Mouse (Mus musculus) T-helper 2 cell (primary cell): ENCODE measurements at regions not wholly inside any gene's neighbourhood (a gene's known extent, or its start where the extent isn't known, plus 50 kb on each side); places are given as distances from the start of the nearest gene placed in this dataset.

ENCODE experiments used
- in situ Hi-C: fragments of 300-600 bp; cut with MboI, MseI; formaldehyde crosslinking; loops from one replicate; pipeline ENCODE4 v1.15.1; 2025; ENCODE audit warnings: high pct_unique_total_duplicates

DNA sequence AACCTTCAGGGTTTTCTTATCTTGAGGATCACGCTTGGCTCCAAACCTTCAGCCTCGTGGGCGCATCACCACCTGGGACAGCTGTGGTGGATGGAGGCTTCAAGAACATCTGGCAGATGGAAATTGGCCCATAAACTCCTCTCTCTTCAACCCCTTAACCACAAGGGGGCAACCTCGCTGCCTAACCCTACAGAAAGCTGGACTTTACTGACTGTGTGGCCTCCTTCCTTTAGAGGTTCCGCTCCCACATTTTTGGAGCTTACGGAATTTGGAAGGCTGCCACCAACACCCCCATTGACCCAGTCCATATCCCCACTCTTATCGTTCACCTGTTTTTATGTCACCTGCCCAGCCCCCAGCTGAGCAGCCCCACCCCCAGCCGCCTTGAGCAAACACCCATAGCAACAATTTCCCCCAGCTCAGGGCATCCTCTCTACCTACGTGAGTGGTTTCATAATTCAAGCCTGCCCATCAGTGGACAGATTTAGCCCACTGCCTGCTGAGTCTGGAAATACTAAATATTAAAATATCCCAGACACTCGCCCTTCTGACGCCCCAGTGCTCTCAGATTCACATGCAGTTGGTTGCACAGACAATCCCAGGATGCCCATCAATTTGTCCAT, 167.0 kb upstream of the Slc22a22 start:
- in situ Hi-C loops, result no loop called here

DNA sequence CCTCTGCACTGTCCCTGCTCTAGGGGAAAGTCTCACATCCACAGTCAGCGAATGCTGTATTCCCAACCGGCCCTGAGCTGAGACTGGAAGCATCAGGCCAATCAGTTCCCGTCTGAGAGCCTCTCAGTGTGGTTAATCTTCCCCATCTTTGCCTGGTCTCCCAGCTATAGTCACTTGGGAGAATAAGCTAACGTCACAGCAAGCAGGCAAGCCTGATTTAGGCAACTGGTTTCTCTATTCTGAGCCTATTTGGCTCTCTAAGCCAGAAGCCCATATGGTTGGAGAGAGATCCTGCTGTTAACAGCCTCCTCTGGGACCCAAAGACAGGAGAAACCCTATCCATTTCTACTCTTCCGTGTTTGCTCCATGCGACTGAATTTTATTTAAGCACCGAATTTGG, 161.7 kb upstream of the Slc22a22 start:
- in situ Hi-C loops, result no loop called here

DNA sequence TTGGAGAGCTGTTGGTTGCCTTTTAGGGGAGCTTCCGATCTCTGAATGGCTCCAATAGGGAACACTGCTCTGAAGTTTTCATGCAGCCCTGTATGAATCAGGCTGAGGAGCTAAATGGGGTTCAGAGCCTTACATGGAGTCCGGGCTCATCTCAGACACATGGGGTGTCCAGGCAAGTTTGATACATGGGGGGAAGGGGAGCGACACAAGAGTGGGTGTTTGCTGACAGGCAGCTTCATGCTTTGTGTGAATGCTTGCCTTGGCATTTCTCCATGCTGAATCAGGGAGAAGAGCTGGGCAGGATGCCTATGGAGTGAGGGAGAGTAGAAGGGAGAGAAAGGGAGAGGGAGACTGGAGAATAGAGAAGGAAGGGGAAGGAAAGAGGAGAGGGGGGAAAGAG, 155.6 kb upstream of the Slc22a22 start:
- in situ Hi-C loops, result no loop called here

DNA sequence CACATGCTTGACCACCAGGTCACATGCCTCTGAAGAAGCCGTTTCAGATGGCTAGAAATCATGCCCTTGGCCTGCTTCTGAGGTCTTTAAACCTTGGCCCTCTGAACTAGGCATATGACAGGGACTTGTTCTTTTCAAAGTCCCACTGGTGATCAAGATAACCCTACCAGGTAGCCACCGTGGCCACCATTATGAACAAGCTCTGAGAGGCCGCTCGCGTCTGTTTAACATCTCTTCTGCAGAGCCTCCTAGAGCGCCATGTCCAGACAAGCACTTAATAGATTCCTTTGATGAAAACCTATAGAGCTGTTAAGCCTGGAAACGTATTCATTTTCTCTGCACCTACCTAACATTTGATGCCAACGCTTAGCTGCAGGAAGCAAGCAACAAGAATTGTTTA, 155.1 kb upstream of the Slc22a22 start:
- in situ Hi-C loops, result no loop called here

DNA sequence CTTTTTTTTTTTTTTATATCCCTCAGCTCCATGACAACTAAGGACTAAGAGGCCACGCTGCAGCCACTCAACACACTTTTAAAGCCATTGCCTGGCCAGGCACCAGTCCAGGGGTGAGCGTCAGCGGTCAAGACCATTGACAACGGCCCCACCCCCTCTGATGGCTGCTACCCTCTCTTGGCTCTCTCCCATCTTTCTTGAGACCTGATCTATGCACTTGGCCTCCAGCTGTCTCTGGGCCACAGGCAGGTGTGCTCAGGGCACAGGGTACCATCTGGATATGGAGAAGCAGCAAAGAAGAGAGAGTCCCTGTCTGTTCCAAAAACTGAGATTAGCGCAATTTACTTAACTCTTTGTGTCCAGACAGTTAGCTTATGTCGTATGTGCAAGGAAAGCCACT, 141.0 kb upstream of the Slc22a22 start:
- in situ Hi-C loops, result no loop called here

DNA sequence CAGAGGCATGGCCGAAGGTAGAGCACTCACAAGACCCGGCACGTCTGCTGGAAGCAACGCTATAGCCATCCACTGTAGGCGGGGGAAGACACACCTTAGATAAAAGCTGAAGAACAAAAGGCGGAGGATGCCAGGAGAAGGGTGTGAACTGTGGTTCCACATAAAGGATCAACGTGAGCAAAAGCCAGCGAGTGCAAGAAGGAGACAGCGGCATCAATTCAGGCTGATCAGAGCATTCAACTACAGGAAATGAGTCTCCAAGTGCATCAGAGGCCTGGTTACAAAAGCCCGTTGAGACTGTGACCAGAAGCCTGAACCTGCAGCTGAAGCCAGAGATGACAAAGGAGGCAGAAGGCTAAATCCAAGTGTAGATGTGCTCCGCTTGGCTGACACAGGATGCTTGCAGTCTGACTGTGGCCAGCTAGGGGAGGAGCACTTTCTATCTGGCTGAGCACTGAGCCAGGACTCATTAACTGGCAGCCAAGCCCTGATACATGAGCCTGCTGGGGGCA, 139.5 kb upstream of the Slc22a22 start:
- in situ Hi-C loops, result no loop called here

DNA sequence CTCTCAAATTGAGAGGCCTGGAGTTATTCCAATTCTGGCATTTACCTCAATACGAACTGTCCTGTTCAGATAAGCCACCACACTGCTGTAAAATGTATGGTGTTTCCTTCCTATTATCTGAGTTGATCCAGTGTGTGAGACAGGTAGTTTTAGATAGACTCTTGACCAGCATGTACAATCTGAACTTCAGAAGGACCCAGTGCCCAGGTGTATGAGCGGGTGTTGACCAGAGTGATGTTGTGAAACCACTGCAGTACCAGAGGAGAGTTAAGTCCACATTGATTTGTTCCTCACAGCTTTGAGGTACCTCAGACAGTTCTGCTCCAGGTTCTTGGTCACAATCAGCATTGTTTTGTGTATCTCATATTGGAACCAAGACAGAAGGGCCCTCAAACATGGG, 132.6 kb upstream of the Slc22a22 start:
- in situ Hi-C loops, result no loop called here

DNA sequence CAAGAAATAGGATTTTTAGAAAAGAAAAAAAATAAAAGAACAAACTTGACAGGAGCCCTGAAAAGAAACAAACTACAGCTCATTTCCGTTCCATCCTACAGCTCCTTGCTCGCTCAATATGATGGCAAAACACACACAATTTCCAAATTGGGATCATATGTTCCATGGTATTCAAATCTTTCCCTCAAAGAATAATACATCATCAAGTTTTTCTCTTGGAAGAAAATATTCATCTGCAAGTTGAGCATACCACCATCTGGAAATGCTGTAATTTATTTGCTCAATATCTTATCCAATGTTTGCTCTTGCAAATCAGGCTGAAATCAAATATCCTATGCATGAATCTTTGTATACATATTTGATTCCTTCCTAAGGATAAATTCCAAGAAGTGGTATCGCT, 131.1 kb upstream of the Slc22a22 start:
- in situ Hi-C loops, result loop anchor here (10.0 kb wide), 1 partner anchor 416 kb away; no protein-coding TSS in a partner anchor

DNA sequence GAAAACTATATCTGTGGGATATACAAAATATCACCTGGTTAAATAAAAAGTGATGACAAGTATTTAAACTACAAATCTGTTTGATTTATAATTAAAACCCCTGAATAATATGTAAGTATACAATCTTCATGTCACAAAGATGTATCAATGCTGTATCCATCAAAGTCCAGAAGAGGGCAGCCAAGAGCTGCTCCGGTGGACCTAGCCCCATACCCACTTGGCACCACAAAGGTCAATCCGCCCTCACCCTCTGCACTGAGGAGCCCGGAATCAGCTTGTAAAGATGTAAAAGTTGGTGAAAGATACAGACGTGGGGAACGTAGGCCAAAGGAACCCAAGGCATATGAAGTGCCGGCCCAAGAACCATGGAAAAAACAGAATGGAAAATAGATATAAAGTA, 123.1 kb upstream of the Slc22a22 start:
- in situ Hi-C loops, result loop anchor here (10.0 kb wide), 1 partner anchor 424 kb away; no protein-coding TSS in a partner anchor

DNA sequence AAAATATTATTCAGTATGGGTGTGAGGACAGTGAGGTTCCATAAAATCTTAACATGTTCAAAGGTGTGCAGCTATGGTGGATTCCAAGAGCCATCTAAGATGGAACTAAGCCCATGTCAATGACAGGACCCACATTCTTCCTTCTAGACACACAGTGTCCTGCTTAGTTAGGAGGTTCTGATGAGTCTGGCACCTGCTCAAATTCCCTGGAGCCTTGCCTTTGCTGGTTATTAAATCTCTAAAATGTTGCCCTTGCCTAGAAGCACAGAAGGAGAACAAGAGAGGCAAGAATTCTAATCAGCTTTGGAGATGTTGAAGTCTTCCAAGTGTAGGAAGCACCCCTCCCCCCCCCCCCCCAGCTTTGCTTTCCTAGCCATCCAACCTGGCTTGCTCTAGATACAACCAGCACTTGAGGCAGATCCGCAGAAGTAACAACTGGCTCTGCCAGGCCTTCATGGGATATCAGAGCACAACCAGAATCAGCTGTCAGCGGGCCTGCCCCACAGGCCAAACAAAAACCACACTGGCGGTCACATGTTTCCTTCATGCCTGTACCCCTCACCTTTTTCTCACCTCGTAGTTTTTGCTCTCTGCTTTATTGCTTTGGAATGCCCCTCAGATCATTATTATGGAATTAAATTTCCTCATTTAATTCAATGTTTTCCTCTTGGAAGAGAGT, 116.0 kb upstream of the Slc22a22 start:
- in situ Hi-C loops, result no loop called here

DNA sequence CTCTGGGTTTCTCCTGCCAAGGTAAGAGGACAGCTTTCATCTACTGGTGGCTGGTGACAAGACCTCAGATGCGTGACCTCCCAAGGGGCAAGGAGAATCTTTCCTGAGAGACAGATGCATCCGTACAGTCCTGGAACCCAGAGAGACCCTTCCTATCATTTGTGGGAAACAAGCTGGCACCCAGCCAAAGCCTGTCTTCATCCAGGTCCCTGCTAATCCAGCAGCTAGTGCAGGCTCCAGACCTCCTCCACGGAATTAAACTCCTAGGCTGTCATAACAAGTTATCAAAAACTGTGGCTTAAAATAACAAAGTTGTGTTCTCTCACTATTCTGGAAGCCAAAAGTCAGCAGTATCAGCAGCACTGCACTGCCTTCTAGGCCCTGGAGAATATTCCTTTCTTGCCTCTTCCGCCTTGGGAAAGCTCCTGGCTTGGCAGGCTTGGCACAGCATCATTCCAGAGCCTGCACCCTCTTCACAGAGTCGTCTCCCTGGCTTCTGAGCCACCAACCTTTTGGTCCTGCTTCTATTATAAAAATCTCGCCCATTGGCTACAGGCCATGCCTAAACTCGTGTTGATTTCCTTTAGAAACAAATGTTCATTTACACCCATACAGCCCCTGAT, 113.3 kb upstream of the Slc22a22 start:
- in situ Hi-C loops, result no loop called here

DNA sequence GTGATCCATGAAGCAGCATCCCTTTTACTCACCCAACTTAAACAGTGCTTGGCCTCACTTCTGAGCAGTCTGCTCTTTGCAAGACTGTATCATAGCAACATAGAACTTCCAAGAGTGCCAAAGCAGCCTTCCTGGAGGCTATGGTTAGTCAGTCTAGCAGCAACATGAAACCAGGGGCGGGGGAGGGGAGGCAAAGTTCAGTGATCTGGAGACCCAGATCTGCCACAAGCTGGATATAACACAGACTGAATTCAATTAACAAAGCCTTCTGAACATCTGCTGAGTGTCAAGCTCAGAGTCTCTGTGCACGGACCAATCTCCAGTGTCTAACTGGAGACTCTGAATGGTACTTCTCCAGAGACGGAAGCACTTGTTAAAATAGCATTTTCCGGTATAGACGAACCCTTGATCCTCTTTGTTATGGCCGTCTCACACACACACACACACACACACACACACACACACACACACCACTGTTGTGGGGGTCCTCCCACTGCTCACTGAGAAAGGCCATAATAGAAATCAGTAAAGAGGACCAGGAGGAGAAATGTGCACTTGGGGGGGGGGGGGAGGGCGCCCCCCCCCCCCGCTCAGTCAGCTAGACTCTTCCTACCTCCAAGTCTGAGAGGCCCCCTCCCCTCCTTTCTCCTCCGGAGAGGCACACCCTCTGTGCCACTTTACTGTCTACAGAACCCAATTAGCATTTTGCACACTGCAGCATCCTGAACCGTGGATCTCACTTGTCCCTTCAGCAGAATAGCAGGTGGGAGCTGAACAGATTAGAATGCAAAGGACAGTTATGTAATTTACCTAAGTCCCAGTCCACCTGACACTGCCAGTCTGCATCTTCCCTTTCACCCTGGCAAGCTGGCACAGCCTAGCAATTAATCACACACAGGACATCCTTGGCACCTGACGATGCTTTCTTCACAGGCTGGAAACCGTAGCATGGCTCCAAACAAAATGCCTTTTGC, 112.3 kb upstream of the Slc22a22 start:
- in situ Hi-C loops, result no loop called here

DNA sequence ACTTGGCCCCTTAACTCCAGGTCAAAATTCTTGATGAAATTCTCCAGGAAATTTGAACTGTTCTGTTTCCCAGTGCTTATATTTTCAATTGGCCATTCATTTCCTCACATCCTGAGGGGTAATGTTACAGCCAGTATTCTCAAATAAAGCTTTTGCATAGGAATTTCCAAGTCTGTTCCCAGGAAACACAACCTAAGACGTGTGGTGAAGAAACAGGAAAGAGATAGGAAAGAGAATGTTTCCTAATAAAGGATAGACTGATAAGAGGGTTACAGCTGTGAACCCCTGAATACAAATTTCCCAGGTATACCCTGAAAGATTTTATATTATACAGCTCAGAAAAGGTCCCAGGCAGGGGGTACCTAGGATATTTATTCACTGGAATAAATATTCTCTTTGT, 108.0 kb upstream of the Slc22a22 start:
- in situ Hi-C loops, result no loop called here

DNA sequence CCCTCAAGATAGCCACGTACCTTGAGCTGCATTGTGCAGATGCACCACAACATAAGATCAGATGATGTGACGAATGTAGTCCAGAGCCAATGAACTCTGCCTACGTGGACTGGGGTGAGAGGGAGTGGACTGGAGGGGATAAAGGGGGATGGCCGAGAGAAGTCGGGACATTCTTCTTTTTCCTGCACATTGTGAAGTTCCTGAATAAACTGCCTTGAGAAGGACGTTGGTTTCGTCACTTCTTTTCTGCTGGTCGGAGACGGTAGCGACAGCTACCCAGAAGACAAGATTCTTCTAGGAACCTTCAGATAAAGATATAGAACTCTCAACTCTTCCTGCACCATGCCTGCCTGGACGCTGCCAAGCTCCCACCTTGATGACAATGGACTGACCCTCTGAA, 107.1 kb upstream of the Slc22a22 start:
- in situ Hi-C loops, result no loop called here

DNA sequence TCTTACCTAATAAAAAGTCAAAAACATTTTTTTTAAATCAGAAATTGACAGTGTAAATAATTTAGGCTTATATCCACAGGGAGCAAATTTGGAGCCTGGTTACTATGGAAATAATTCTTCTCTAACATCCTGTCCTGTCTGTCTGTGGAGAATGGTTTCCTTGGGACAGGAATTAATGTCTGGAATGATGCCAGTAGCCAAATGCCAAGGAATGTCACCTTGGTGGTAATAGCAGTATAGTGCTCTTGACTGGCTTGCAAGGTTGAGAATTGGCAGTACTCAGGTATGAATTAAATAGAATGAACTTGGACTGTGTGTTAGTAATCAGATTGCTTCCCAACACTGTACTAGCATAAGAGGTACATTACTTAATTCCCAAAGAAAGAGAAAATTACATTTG, 103.8 kb upstream of the Slc22a22 start:
- in situ Hi-C loops, result no loop called here

DNA sequence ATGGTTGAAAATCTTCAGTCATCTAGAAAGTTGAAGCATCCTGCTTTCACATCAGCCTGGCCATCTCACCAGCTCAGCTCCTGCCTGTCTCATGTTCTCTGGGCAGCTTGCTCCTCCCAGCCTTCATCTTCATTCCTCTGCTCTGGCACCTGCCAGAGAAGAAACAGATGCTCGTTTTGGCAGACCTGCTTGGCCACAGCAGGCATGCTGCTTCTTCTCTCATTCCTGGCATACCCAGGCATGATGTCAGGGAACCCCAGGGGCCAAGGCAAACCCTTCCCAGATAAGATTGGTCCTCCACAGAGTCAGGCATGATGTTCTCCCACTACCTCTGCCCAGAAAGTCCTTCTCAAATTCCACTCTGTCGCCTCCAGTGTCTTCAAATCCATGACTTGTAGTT, 101.4 kb upstream of the Slc22a22 start:
- in situ Hi-C loops, result no loop called here

DNA sequence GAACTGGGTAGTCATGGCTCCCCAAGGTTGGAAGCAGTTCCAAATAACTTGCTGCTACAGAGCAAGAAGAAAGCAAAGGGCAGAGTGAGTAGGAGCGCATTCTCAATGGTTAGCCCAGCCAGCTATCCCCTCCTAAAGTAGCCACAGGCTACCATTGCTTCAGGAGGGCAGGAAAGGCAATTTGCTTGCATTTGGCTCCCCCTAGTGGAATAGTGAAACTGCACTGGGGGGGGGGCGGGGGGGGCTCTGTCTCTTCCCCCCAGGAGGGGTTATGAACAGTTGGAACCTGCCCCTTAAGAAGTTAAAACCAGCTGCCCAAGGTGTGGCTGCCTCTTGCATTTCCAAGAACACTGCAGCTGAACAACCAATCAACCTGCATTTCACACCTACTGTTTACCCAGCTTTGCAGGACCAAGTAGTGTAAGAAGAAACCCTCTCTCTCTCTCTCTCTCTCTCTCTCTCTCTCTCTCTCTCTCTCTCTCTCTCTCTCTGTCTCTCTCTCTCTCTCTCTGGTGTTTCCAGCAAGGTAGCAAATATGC, 96.7 kb upstream of the Slc22a22 start:
- in situ Hi-C loops, result no loop called here

DNA sequence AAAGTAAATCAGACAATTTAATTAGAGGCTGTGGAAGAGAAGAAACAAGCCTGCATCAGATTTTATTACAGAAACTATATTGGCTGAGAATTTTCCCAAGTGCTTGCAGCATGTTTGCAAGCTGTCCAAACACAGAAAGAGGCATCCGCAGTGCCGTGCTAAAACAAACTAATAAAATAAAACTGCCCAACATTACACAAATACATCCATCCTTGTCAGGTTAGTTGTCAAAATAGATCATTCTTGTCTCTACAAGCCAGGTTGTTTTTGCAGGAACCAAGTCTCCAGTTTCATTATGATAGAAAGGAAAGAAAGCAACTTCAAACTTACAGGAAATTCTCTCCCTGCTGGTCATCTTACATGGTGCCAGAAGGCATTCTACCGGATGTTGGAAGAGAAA, 95.0 kb upstream of the Slc22a22 start:
- in situ Hi-C loops, result no loop called here

DNA sequence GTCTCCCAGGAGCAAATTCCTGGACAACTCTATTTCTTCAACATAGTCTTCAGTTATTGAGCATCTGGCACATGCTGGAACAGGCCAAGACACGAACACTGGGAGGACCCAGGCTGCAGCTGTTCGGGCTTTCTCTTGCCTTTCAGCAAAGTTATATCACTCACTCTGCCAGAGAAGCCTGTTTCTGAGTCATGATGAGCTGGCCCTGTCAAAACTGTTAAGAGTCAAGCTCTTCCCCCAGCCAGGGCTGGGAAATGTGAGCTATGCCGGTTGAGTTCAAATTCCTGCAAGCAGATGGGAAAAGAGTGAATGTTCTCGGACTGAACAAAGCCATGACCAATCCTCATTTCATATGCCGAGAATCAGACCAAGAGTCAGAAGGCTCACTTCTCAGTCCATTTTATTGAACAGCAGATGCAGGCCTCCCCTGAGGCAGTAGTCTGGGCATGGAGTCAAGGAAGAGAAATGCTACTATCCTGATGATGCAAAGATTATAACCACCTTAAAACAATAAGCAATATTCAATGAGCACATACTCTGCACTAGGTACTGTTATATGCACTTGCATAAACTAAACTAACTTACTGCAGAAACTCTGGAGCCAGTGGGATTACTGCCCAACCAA, 90.7 kb upstream of the Slc22a22 start:
- in situ Hi-C loops, result no loop called here

DNA sequence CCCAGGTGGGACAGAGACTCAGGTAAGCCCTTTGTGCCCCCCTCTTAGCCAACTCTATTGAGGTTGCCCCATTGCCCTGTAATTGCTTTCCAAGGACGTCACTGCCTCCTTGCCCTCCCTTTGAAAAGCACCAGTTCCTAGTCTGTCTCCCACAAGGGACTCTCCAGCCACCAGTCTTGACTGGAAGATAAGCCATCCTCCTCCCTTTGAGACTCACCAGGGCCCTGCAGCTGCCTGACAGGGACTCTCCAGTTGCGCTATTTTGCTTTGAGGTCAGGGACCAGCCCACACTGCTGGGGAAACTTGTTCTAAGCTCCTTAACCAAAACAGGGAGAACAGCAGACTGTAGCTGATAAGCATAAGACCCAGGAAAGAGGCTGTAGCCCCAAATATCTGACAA, 69.7 kb upstream of the Slc22a22 start:
- in situ Hi-C loops, result no loop called here

DNA sequence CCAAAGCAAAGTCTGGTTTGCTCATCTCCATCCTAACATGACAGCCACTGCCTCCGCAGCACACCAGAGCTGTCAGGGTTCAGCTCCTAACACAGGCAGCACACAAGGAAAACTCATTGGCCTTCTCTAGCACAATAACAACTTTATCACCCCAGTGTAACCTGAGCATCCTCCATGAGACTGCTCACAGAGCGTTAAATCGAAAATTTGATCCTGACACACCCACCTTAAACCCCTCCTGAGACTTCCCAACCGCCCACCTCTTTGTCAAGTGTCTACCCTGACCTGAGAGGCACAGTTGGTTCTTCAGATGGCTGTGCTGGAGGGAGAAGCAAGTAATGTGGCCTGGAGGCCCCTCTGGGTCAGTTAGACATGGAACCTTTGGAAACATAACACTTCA, 67.7 kb upstream of the Slc22a22 start:
- in situ Hi-C loops, result no loop called here
